Comparison of ENCODE assay signal across 33 mouse cellular contexts in the genomic region with DNA sequence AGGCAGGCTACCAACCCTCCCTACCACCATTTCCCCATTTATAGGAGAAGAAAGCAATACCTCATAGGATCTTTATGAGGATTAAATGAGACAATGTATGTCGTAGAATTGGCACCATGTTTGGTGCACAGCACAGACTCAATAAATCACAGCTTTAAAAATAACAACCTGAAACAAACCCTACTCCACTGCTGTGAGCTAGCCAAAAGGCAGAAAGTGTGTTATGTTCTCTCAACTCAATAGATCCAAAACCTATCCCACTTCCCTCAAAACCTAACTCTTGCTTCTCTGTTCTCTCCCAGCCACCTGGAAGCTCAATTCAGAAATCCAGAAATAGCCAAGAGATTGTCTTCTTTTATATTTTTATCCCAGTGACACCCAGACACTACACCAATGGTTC.
"Had no signal": no experiment of that assay in that cellular context is flagged by ENCODE, and none has a peak within 500 bp of the region (broad histone marks: within the 10 kb centered on the region; RNA-seq: fewer than 3 reads in every experiment).

No protein-coding gene starts in this region.

- H3K4me3 ChIP-seq: heart, embryonic 12.5 days; heart, embryonic 13.5 days; heart, embryonic 15.5 days; hindbrain, embryonic 10.5 days; hindbrain, embryonic 12.5 days; hindbrain, embryonic 13.5 days; hindbrain, embryonic 15.5 days; intestine, embryonic 15.5 days; kidney, embryonic 15.5 days; layer of hippocampus, adult 2 months; left cerebral cortex, adult 2 months had no signal

- H3K27ac ChIP-seq: heart, embryonic 13.5 days; heart, embryonic 15.5 days; hindbrain, embryonic 10.5 days; hindbrain, embryonic 12.5 days; hindbrain, embryonic 13.5 days; hindbrain, embryonic 14.5 days; hindbrain, embryonic 15.5 days; hindbrain, postnatal 0 days; intestine, embryonic 15.5 days; kidney, embryonic 15.5 days; kidney, postnatal 0 days; layer of hippocampus, adult 2 months; left cerebral cortex, adult 2 months had no signal

- ATAC-seq: hindbrain, embryonic 16.5 days; hindbrain, postnatal 0 days; inflammation-experienced regulatory T-cells, adult 6 months; intestine, embryonic 15.5 days; intestine, embryonic 16.5 days; intestine, postnatal 0 days had no signal

- DNase-seq: heart, postnatal 10 days; heart, postnatal 14 days; heart, postnatal 36 days; heart, postnatal 4 days; kidney, adult 18-20 months; kidney, adult 2 months; kidney, adult 8-10 months; kidney, adult 9 months; kidney, postnatal 10 days; kidney, postnatal 14 days; kidney, postnatal 25 days; kidney, postnatal 36 days; kidney, postnatal 4 days; layer of hippocampus, adult 9-11 months; layer of hippocampus, postnatal 36 days had no signal

- H3K4me1 ChIP-seq: heart, embryonic 12.5 days; heart, embryonic 15.5 days; intestine, embryonic 15.5 days; kidney, embryonic 15.5 days had no signal
